Mouse (Mus musculus) adrenal gland, postnatal 14 days (tissue): ENCODE results near the gene Cpm. TPM values are rescaled to one million over a fixed set of nuclear protein-coding genes. Genes with fewer than 3 reads are reported as not detected.

ENCODE experiments used
- DNase-seq: peaks from one replicate; pipeline ENCODE4 v3.0.0; 2021; ENCODE audit warnings: mixed read lengths
- total RNA-seq: library from RNA; stranded (reverse); gene quantifications from 2 replicates; pipeline ENCODE4 v1.2.3, GENCODE M21; 2021

Gene Cpm
- total RNA-seq, 1 experiment from 2014 or later, result 23.7 TPM

DNA sequence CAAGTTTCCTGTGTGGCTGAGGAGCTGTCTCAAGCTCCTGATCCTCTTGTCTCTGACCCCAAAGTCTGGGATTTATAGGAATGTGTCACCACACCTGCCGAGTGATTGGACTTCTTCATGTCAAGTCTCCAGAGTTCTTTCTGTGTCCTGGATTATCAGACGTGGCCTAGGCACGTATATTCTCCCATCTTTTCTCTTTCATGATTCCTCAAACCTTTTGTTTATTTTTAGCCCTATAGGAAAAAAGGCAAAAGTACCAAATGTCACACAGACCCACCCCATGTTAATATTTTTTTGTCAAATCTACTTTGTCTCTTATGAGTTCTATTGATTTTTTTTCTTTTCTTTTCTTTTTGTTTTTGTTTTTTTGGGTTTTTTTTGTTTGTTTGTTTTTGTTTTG, 19.3 kb downstream of the Cpm start:
- DNase-seq, result no peak

DNA sequence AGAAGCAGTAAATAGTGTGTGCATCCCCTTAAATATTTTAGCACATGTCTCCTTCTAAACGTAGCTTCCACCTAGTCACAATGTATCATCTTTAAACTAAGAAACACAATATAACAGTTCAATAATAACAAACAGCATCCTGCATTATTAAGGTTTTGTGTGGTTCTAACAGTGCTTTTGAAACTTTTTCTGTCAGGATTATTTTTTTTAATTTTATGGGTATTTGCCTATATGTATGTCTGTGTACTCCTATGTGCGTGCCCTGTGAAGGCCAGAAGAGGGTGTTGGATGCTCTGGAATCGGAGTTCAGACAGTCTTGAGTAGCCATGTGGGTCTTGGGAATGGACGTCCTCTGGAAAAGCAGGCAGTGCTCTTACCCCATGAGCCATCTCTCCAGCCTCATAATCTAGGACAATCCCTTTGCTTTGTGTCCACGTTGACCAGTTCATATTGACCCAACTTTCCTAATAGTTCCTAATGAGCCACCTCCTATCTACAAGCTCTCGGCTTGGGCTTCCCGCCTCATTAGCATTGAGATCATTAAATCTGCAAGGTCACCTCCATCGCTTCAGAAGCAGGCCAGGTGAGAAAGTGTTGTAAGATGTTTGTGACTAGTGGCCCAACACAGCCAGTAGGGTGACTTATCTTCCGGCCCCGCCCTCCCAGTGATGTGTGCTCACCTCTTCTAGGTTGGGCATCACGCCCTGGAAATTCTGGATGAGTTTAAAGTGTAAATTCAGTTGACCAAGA, 20.2 kb downstream of the Cpm start:
- DNase-seq, result no peak

DNA sequence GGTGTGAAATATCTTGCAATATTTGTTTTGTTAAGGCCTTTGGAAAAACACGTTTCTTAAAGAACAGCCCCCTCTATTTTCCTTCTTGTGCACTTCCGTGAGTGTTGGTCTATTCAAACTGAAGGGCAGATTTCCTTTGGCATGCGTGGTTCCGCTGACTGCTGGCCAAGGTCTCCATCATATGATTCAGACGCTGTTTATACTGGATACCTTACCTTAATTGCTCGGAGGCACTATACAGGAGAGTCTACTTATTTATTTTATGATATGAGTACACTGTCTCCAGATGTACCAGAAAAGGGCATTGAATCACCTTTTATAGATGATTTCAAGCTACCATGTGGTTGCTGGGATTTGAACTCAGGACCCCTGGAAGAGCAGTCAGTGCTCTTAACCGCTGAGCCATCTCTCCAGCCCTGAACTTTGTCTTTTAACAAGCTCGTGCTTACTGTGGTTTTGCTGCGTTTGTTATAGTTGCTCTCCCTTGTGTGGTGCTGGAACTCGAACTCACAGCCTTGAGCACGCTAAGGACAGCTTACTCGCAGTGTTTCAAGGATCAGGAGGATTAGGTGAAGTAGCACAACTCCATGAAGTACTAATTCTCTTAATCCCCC, 20.8 kb downstream of the Cpm start:
- no peak for DNase-seq

DNA sequence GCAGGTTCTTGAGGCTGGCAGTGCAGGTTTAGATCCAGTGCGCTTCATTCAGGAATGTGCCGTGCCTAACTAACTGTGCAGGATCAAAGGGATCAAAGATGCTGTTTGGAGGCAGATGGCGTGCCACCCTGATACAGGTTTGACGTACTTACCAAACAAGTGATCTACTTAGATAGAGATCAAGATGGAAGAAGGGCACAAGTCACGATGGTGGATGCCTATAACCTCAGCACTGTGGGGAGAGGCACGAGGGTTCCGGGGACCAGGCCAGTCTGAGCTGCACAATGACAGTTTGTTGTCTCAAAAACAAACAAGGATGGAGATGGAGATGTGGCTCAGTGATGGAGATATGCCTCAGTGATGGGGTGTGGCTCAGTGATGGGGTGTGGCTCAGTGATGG, 21.4 kb downstream of the Cpm start:
- DNase-seq, result no peak

DNA sequence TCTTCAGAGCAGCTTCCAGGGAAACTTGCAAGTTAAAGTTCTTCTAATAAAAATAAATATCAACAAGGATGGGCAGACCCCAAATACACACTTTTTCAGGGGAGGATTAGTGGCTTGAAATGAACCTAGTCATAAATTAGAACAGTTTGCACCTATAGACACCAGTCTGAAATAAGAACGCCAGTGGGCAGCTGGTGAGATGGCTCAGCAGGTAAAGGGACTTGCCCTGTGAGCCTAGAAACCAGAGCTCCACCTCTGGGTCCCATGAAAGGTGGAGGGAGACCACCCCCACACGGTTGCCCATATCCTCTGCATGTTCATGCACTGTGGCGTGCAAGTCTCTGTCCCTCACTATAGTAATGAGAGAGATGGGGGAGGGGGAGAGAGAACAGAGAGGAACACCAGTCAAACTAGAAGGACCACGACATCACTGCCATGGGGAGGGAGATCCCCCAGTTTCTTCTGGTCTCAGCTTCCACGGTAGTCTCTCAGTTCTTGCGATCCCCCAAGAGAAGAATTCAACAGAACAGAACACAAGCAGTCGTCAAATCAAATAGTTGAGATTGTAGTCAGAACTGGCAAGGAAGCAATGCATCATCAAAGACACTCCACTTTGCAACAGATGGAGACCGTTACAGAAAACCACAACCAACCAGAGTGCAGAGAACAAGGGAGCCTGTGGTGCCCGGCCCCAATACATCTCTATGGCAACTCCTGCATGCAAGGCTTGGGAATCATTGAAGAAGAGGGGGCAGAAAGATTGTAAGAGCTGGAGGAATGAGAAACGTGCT, 22.5 kb downstream of the Cpm start:
- no peak for DNase-seq

DNA sequence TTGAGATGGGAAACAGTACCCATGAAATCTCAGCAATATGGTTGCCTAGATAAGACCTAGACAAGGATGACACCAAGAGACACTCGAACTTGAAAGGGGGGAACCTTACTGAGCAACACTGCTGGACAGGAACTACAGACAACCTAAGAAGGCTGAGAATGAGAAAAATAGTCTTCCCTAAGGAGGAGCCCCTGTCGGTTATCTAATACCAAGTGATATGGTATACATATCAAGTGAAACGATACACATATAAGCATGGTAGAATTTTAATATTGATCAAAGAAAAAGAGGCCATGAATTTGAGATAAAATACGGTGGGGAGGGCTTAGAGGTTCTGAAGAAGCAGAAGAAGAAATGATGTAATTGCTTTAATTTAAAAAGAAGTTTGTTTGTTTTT, 23.1 kb downstream of the Cpm start:
- DNase-seq, result no peak

DNA sequence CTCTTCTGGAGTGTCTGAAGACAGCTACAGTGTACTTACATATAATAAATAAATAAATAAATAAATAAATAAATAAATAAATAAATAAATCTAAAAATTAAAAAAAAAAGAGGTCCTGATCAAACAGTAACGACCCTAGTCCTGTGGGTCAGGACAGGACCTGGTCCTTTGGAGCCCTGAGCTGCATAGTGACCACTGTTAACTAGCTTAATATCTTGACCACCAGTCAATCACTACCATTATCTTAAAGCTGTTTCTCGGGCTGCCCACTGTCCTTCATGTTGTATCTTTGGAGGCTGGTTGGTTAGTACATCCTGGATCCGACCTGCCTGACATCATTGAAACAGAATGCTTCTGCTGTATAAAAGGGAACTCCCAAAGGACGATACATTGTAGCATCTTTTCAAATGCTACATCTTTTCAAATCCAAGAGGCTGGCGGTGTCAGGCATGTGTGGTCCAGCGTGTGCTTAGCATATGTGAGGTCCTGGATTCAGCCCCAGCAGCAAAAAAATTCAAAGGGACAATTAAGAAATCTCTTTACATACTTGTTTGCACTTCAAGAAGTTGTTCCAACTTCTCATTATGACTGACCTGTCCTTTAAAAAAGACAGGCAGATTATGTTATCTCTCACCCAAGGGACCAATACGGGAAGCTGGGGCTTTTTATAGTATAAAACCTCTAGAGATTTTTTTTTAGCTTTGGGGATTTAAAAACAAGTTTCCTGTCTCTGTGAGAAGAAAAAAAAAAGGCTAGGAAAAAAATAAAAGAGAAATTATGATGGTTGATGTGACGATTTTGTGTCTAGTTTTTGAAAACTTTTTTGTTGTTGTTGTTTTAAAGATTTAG, 23.9 kb downstream of the Cpm start:
- DNase-seq, result no peak

DNA sequence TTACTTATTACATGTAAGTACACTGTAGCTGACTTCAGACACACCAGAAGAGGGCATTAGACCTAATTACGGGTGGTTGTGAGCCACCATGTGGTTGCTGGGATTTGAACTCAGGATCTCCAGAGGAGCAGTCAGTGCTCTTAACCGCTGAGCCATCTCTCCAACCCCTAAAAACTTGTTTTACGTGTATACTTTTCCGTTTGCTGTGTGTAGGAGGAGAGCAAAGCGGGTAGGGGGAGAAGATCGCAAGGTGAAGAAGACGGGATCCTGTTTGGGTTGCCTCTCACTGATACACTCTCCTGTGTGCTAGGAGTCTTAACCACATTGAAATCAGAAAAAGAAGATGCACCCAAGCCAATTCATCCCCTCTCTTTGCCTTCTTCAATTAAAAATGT, 24.5 kb downstream of the Cpm start:
- DNase-seq, result no peak

DNA sequence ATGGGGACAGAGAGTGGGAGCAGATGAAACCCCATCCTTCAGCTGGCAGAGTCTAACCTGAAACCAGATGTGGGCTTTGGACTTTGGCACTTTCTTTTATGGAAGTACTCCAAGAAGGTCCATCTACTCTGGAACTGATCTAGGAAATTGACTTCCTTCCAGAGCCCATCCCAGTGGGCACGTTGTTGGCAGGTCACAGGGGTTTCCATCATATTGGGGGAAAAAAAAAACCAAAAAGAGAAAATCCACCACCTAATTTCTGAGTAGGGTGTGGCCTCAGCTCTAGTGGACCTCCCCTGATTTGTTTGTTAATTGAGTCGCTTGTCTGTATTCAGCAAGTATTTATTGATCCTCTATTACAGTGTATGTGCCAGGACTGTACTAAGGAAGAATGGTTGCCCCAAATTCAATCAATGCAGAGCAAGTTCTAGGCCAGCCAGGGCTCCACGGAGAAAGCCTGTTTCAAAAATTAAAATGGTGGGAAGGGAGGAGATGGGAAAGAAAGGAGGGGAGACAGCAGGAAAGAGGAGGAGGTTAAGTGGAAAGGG, 25.4 kb downstream of the Cpm start:
- no peak for DNase-seq

DNA sequence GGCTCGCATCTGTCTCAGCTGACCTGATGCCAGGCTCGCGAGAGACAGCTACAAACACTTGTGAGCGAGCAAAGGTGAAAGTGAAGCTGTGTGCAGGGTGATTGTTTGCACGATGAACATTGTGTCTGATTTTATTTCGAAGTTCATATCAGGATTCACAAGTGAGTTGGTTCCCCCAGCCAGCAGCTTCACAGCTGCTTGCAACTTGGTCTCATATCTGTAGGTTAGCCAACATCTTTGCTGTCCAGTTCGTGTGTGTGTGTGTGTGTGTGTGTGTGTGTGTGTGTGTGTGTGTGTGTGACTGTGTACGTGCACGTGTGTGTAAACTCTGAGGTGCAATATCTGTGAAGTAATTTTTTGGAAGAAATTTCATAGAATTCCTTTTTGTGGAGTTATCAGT, 26.2 kb downstream of the Cpm start:
- no peak for DNase-seq

DNA sequence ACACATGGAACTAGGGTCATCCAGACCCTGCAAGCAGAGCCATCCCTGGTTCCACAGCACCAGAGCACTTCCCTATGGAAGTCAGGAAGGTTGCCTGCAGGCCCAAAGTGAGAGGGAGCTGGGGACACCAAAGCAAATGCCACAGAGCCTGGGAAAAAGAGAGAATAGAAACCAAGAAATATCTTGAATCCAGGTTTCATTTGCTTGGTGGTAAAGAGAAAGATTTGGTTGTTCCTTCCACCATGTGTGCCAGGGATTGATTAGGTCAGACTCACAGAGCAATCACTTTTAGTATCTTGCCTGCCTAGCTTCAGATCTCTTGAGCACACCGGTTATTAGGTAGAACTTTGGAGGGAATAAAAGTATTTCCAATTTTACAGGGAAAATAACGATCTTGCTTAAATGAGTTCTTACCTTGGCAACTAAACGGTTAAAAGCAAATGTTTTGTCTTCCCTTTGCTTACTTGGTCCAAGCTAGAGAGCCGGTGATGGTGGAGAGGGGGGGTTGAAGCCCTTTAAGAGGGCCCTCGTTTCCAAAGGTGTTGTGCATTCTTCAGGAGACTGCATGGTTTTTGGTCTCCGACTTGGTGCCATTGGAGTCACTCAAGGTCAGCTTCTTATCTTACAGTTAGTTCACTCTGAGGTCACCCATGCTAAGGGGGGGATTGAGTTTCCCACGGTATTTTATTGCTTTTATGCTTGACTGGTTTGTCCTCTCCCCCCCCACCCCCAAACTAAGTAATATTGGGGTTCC, 26.8 kb downstream of the Cpm start:
- no peak for DNase-seq

DNA sequence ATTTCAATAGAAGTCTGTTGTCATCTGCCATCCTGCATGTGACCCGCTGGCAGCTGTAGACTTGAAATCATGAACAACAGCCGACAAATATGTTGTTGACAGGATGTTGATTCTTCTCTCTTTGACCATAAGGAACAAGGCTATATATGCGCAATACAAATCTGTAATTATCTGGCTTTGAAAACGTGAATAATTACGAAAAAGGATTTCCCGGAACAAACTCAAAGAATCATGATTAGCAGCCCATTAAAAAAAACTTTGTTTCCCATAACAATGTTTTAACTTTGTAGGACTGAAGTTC, 27.3 kb downstream of the Cpm start:
- no peak for DNase-seq

DNA sequence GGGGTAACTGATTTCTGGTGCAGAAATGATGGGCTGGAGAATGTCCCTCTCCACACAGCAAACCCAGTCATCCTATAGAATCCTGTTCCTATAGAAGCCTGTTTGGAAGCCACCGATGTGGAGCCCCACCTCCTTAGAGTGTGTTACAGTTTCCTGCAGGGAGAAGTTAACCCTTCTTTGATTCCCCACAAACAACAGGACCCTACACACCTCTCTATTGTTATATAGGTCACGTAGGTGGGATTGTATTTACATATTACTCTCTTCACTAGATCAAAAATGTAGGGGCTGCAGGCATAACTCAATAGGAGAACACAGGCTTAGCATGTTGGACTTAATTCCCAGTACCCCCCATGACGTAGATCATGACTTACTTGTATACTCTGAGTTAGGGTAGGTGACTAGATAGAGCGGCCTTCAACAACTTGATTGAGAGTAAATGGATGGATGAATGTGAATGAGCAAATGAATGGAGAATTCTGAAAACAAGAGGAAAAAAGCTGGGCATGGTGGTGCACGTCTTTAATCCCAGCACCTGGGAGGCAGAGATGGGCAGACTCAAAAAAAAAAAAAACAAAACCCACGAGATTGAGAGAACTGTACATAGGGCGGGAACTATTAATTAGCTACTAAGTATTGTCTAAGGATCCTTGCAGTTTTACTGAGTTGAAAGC, 27.8 kb downstream of the Cpm start:
- no peak for DNase-seq

DNA sequence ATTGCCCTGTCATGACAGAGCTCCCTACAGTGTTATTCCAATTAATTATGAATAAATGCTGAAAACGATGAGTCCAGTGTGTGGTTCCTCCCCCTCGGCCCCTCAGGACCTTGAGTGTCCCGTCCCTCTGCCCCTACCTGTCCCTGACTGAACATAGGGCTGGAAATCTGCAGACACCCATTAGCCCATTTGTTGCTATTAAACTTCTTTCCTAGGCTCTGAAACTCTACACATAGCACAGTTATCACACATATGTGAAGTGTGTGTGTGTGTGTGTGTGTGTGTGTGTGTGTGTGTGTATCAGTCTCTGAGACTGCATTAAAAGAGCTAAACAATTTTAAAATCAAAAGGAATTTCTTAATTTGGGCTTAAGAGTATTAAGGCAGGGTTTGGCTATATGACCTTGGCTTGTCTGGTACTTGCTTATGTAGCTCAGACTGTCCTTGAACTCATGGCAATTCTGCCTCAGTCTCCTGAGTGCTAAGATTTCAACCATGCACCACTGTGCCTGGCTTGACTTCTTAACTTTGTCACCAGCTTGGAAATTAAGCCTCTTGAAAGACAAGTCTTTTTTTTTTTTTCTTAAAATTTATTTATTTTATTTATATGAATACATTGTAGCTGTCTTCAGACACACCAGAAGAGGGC, 28.5 kb downstream of the Cpm start:
- no peak for DNase-seq

DNA sequence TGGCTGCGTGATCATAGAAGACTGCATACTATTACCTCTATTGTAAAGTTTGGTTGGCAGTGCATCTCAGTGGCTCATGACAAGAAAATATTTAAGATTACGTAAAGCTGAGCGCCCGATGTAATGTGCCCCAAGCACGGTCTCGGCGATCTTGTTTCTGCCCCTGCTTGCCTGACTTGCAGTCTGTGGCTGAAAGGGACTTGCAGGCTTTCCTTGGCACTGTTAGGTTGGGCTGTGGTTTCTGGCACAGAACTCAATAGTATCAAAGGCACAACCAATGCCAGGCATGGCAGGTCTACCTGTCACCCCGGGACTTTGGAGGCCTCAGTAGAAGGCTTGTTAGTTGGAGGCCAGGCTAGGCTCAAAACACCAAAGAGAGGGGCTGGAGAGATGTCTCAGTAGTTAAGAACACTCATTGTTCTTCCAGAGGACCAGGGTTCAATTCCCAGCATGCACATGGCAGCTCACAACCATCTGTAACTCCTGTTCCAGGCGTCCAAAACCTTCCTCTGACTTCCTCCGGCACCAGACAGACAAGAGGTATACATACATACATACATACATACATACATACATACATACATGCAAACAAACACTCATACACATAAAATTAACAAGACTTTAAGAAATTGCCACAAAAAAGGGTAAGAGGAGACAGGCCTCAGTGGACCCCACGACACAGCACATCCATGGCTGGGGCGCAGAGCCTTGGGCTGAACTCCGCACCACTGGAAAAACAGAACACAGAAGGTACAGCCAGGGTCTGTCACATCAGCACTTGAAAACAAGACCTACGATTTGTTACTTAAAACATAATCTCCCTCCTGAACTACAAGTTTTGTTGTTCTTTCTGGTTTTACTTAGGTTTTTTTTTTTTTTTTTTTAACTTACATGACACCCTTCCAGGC, 29.5 kb downstream of the Cpm start:
- DNase-seq, result no peak

DNA sequence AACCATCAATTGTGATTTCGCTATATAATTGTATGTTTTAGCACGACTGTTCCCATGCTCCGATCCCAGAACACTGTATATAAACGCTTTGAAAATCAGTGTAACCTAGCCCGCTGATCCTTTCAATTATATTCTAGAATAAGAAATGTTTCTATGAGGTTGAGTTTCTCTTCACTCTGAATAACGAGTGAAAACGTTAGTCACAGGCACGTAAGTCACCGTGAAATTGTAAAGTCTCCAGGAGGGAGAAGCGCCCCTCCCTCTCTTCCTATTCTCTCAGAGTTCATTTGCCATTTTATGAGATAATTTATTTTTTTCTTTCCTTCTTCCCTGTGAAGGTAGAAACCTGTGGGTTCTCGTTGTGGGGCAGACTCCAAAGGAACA, 30.1 kb downstream of the Cpm start:
- no peak for DNase-seq

DNA sequence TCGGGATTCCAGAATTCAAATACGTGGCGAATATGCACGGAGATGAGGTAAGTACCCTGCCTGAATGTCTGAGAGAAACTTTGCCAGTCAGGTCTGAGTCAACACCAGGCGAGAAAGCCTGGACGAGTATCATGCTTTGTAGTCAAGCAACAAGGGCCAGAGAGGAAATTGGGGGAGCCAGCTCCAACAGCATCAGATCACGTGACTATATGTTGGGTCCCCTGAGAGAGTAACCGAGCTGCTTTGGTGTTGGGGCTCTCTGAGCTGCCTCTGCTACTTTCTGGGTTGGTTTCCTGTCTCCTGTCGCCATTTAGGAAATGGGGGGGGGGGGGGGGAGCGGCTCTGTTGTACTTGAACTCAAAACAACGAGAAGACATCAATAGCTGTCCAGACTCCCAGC, 30.5 kb downstream of the Cpm start:
- no peak for DNase-seq

DNA sequence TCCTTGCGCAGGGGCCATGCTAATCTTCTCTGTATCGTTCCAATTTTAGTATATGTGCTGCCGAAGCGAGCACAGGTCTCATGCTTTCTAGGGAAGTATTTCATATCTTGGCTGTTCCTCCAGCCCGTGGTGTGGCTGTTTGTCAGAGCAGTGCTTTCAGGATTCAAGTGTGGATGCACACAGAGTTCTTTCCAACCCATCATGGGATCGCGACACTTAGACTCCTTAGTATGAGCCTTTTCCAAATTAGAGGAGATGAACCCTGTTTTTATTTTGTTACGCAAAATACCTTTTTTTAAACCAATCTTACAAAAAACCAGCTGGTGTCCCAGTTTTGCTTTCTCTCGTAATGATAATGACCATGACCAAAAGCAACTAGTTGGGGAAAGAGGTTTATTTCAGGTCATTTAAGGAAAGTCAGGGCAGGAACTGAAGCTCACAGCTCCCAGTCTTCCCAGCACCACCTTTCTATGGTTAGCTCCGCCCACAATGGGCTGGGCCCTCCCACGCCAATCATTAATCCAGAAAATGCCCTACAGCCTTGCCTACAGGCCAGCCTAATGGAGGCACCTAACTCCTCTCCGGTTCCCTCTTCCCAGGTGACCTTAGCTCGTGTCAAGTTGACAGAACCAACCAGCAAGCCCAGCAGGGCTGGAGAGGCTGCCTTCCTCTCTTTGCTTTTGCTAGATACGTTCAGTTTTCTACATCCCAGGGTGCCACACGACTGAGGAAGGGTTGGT, 33.2 kb downstream of the Cpm start:
- no peak for DNase-seq
